Mouse (Mus musculus) CH12.LX (cell line): ENCODE measurements around the gene Ulk4. TPM values are rescaled to one million over a fixed set of nuclear protein-coding genes. Genes with fewer than 3 reads are reported as not detected.

Experiments
- DNase-seq: peaks from one replicate; pipeline ENCODE4 v3.0.0-alpha.2; 2013; ENCODE audit errors: extremely low read depth
- H3K27ac ChIP-seq: 2 replicates; pipeline ENCODE4 v1.5.1; 2012; ENCODE audit warnings: low read depth, mild to moderate bottlenecking, control low read depth, moderate library complexity; ENCODE audit not compliant: insufficient read depth
- H3K27me3 ChIP-seq: replicated peaks from 2 replicates; pipeline ENCODE3; 2012; ENCODE audit warnings: inconsistent platforms
- H3K36me3 ChIP-seq, 2 experiments: replicated peaks in 1 of 2; 2 replicates each; pipeline versions ENCODE3 to v1.6.1; 2012; ENCODE audit warnings: inconsistent platforms in 1 of 2, low read length in 1 of 2, mild to moderate bottlenecking in 1 of 2, mixed read lengths in 1 of 2, moderate library complexity in 1 of 2; ENCODE audit not compliant: control insufficient read depth in 1 of 2, insufficient read depth in 1 of 2
- H3K4me1 ChIP-seq, 2 experiments: 2 replicates each; pipeline ENCODE4 v1.6.1; 2012; ENCODE audit warnings: inconsistent platforms in 1 of 2, moderate library complexity in 1 of 2; ENCODE audit not compliant: insufficient read depth in 2 of 2, control insufficient read depth in 1 of 2
- H3K4me2 ChIP-seq: 2 replicates; pipeline ENCODE4 v1.6.1; 2012; ENCODE audit warnings: low read depth, mild to moderate bottlenecking, control low read depth; ENCODE audit not compliant: poor library complexity, insufficient read depth, severe bottlenecking
- H3K4me3 ChIP-seq, 3 experiments: fragments of 150-350 bp in 1 of 3; sonication (generic) in 1 of 3; replicated peaks in 1 of 3; 2 replicates each; pipeline versions ENCODE3 to v1.5.1; 2011 to 2012; ENCODE audit warnings: low read depth in 2 of 3, low read length in 2 of 3, mild to moderate bottlenecking in 2 of 3, moderate library complexity in 2 of 3, control low read depth in 1 of 3, improper control_type of control experiment in 1 of 3, inconsistent platforms in 1 of 3, mixed read lengths in 1 of 3; ENCODE audit not compliant: poor library complexity in 1 of 3
- H3K79me2 ChIP-seq: replicated peaks from 2 replicates; pipeline ENCODE4 v1.6.1; 2012; ENCODE audit warnings: mild to moderate bottlenecking, moderate library complexity; ENCODE audit not compliant: control insufficient read depth, poor library complexity, insufficient read depth, severe bottlenecking; ENCODE audit errors: extremely low read depth
- H3K9ac ChIP-seq: 2 replicates; pipeline ENCODE4 v1.6.1; 2012; ENCODE audit warnings: low read depth, mild to moderate bottlenecking, control low read depth, moderate library complexity; ENCODE audit not compliant: insufficient read depth
- H3K9me3 ChIP-seq: replicated peaks from 2 replicates; pipeline ENCODE3; 2012; ENCODE audit warnings: low read length, inconsistent platforms, mixed read lengths
- BHLHE40 ChIP-seq: IDR thresholded peaks from 2 replicates; pipeline ENCODE4 v1.6.1; 2011; ENCODE audit warnings: mild to moderate bottlenecking, low read depth, low read length, improper control_type of control experiment
- HCFC1 ChIP-seq: IDR thresholded peaks from 2 replicates; pipeline ENCODE4 v1.6.1; 2012; ENCODE audit warnings: low read depth, mild to moderate bottlenecking, inconsistent platforms, low read length, improper control_type of control experiment
- IRF4 ChIP-seq: IDR thresholded peaks from 2 replicates; pipeline ENCODE4 v1.6.1; 2014; ENCODE audit warnings: low read depth, mild to moderate bottlenecking, inconsistent platforms, low read length, improper control_type of control experiment
- JUN ChIP-seq: IDR thresholded peaks from 2 replicates; pipeline ENCODE4 v1.6.1; 2011; ENCODE audit warnings: low read depth, mild to moderate bottlenecking, low read length, improper control_type of control experiment, moderate library complexity; ENCODE audit not compliant: insufficient read depth
- JUND ChIP-seq: conservative IDR thresholded peaks from 2 replicates; pipeline ENCODE4 v1.6.1; 2011; ENCODE audit warnings: low read depth, low read length, improper control_type of control experiment
- MEF2A ChIP-seq: IDR thresholded peaks from 2 replicates; pipeline ENCODE4 v1.6.1; 2014; ENCODE audit warnings: low read depth, mild to moderate bottlenecking, inconsistent platforms, low read length, improper control_type of control experiment, borderline replicate concordance
- MXI1 ChIP-seq: IDR thresholded peaks from 2 replicates; pipeline ENCODE4 v1.6.1; 2011; ENCODE audit warnings: mild to moderate bottlenecking, low read depth, low read length, improper control_type of control experiment
- MYC ChIP-seq: IDR thresholded peaks from 2 replicates; pipeline ENCODE4 v1.6.1; 2011; ENCODE audit warnings: low read depth, mild to moderate bottlenecking, improper control_type of control experiment, low read length
- NRF1 ChIP-seq: IDR thresholded peaks from 2 replicates; pipeline ENCODE4 v1.6.1; 2014; ENCODE audit warnings: low read depth, mild to moderate bottlenecking, inconsistent platforms, low read length, improper control_type of control experiment, moderate library complexity
- PAX5 ChIP-seq: IDR thresholded peaks from 2 replicates; pipeline ENCODE4 v1.6.1; 2012; ENCODE audit warnings: low read length, inconsistent platforms, mixed read lengths
- POLR2A ChIP-seq: IDR thresholded peaks from 2 replicates; pipeline ENCODE4 v1.6.1; 2011; ENCODE audit warnings: low read depth, mild to moderate bottlenecking, improper control_type of control experiment, low read length
- POLR2AphosphoS2 ChIP-seq: IDR thresholded peaks from 2 replicates; pipeline ENCODE4 v1.6.1; 2011; ENCODE audit warnings: low read depth, low read length, improper control_type of control experiment
- RAD21 ChIP-seq: IDR thresholded peaks from 2 replicates; pipeline ENCODE4 v1.6.1; 2011; ENCODE audit warnings: low read depth, mild to moderate bottlenecking, low read length, improper control_type of control experiment, moderate library complexity
- SMC3 ChIP-seq: IDR thresholded peaks from 2 replicates; pipeline ENCODE4 v1.6.1; 2011; ENCODE audit warnings: low read depth, low read length, improper control_type of control experiment
- TBP ChIP-seq: conservative IDR thresholded peaks from 2 replicates; pipeline ENCODE4 v1.6.1; 2011; ENCODE audit warnings: low read depth, low read length, improper control_type of control experiment
- UBTF ChIP-seq: IDR thresholded peaks from 2 replicates; pipeline ENCODE4 v1.6.1; 2012; ENCODE audit warnings: low read depth, mild to moderate bottlenecking, inconsistent platforms, low read length, improper control_type of control experiment, moderate library complexity
- USF1 ChIP-seq: IDR thresholded peaks from 2 replicates; pipeline ENCODE4 v1.6.1; 2014; ENCODE audit warnings: low read depth, mild to moderate bottlenecking, inconsistent platforms, low read length, improper control_type of control experiment
- USF2 ChIP-seq: conservative IDR thresholded peaks from 2 replicates; pipeline ENCODE4 v1.6.1; 2011; ENCODE audit warnings: low read depth, low read length, improper control_type of control experiment
- ZKSCAN1 ChIP-seq: IDR thresholded peaks from 2 replicates; pipeline ENCODE4 v1.6.1; 2012; ENCODE audit warnings: low read depth, inconsistent platforms, low read length, improper control_type of control experiment, borderline replicate concordance
- ZNF384 ChIP-seq: IDR thresholded peaks from 2 replicates; pipeline ENCODE4 v1.6.1; 2012; ENCODE audit warnings: low read depth, low read length, improper control_type of control experiment, inconsistent platforms
- dilution Hi-C: fragments of 300-500 bp; cut with MboI; formaldehyde crosslinking; loops from 2 replicates; pipeline ENCODE4 v1.14.3; 2020; ENCODE audit warnings: low sequenced_read_pairs; ENCODE audit not compliant: extremely low pct_unique_long_range_greater_than_20kb, extremely low pct_ligation_motif_present
- in situ Hi-C: fragments of 300-500 bp; cut with MboI; formaldehyde crosslinking; loops from 3 replicates; pipeline ENCODE4 v1.14.3; 2019; ENCODE audit warnings: low sequenced_read_pairs, low pct_ligation_motif_present, low pct_unique_long_range_greater_than_20kb, mixed read lengths
- polyA plus RNA-seq: library from polyadenylated mRNA; unstranded; fragments of >175 nt; gene quantifications from 2 replicates; pipeline ENCODE4 v1.2.1, GENCODE M21; 2012; ENCODE audit warnings: low read depth; ENCODE audit not compliant: insufficient read length
- total RNA-seq, 2 experiments: library from RNA; depleted of rRNA; stranded (reverse); fragments of 300-350 nt in 1 of 2; fragments of >200 nt in 1 of 2; gene quantifications; 2 replicates each; pipeline ENCODE4 v1.2.3; 2012 to 2014

Ulk4 gene
- total and polyA plus RNA-seq, 3 experiments: 1.6 to 25.8 (median 18.5) TPM

- Histone ChIP-seq H3K4me3 (no peak overlapping the region), H3K9ac (no peak overlapping the region), H3K27me3 (no peaks in the 10 kb centered on the region), H3K36me3 (peaks cover 0 to 12% of the 10 kb centered on the region in 2 experiments), H3K27ac (no peak overlapping the region), H3K4me1 (peaks cover 0 to 4% of the 10 kb centered on the region in 2 experiments; a peak in 1 of 4 replicates), H3K9me3 (no peaks in the 10 kb centered on the region), H3K79me2 (no peaks in the 10 kb centered on the region)
- no peak for DNase-seq
- in situ Hi-C loops: no loop called here
- no peak for TF ChIP-seq JUN
- no peak for TF ChIP-seq MXI1
- no peak for TF ChIP-seq ZKSCAN1
- no peak for TF ChIP-seq ZNF384
- no peak for TF ChIP-seq UBTF
- no peak for TF ChIP-seq SMC3
- TF ChIP-seq JUND: no peak
- no peak for TF ChIP-seq MEF2A
- no peak for TF ChIP-seq PAX5
- TF ChIP-seq NRF1: no peak
- no peak for TF ChIP-seq HCFC1
- TF ChIP-seq MYC: no peak
- no peak for TF ChIP-seq TBP
- TF ChIP-seq RAD21: no peak
- TF ChIP-seq, all 38 proteins: peak for 0
- dilution Hi-C loops: no loop called here
- H3K4me2 ChIP-seq: no peak overlapping the region
These were observed 244.6 kb downstream of the Ulk4 start for GRCm38 (mm10) chr9:121032322-121032964.

GRCm38 (mm10) chr9:121030949-121031348, 246.0 kb downstream of the Ulk4 start:
- Histone ChIP-seq H3K27me3 (no peaks in the 10 kb centered on the region), H3K27ac (no peak overlapping the region), H3K4me2 (no peak overlapping the region), H3K79me2 (no peaks in the 10 kb centered on the region), H3K9ac (no peak overlapping the region), H3K4me1 (no peaks in the 10 kb centered on the region), H3K36me3 (peaks cover 0 to 12% of the 10 kb centered on the region in 2 experiments), H3K4me3 (no peak overlapping the region), H3K9me3 (no peaks in the 10 kb centered on the region)
- in situ Hi-C loops (no loop called here), dilution Hi-C loops (no loop called here)
- no peak for TF ChIP-seq USF1
- TF ChIP-seq POLR2AphosphoS2: no peak
- TF ChIP-seq USF2: no peak
- TF ChIP-seq UBTF: no peak
- TF ChIP-seq POLR2A: no peak
- no peak for TF ChIP-seq SMC3
- TF ChIP-seq BHLHE40: no peak
- TF ChIP-seq IRF4: no peak
- TF ChIP-seq TBP: no peak
- TF ChIP-seq MXI1: no peak
- no peak for TF ChIP-seq MYC
- no peak for TF ChIP-seq RAD21
- DNase-seq: no peak
